Mouse (Mus musculus) cortical plate, adult 2 months (tissue): ENCODE results near the gene Kcnip4.

Experiments
- CTCF ChIP-seq: fragments of 200-500 bp; IDR thresholded peaks from 2 replicates; pipeline ENCODE4 v1.5.1; 2011; ENCODE audit warnings: mild to moderate bottlenecking, control low read depth, low read length; ENCODE audit not compliant: insufficient read depth; ENCODE audit errors: extremely low read depth
- POLR2A ChIP-seq: fragments of 200-500 bp; IDR thresholded peaks from 2 replicates; pipeline ENCODE4 v1.6.1; 2011; ENCODE audit warnings: mild to moderate bottlenecking, low read length, control low read depth; ENCODE audit not compliant: insufficient read depth; ENCODE audit errors: extremely low read depth

GRCm38 (mm10) chr5:49247081-49247480, 277.6 kb downstream of the Kcnip4 start:
- TF ChIP-seq CTCF (no peak), POLR2A (no peak)
